ENCODE assay signal across 35 mouse cellular contexts in genomic region chr6:89660490-89660889, GRCm38 (mm10). TPM values are rescaled to one million over a fixed set of nuclear protein-coding genes. Genes with fewer than 3 reads are reported as not detected.
DNase-seq lines count a peak whose midpoint lies in the region; ATAC-seq and TF ChIP-seq lines count a peak whose summit lies in the region.
"Had no signal": no experiment of that assay in that cellular context is flagged by ENCODE, and none has a peak within 500 bp of the region (broad histone marks: within the 10 kb centered on the region; RNA-seq: fewer than 3 reads in every experiment).

No protein-coding gene starts in this region.

- intact Hi-C loops in heart, adult 2 months (cut with DNase I) = no loop called here
- intact Hi-C loops in heart, postnatal 14 days (cut with DNase I) = no loop called here

- no peak overlapping the region for H3K9ac ChIP-seq in heart, adult 2 months (ENCODE audit: low read depth, low read length)
- no peak overlapping the region for H3K9ac ChIP-seq in heart, embryonic 14.5 days (ENCODE audit: low read length)
- H3K9ac ChIP-seq in heart, postnatal 0 days (replicated peaks; ENCODE audit: low read depth, low read length) = no peak overlapping the region
- H3K9ac ChIP-seq in lung, postnatal 0 days (replicated peaks; ENCODE audit: low read depth) = no peak overlapping the region
- H3K9ac ChIP-seq: embryonic facial prominence, embryonic 12.5 days; embryonic facial prominence, embryonic 15.5 days; forebrain, postnatal 0 days; hindbrain, embryonic 13.5 days; intestine, embryonic 15.5 days had no signal

- H3K9me3 ChIP-seq in heart, embryonic 14.5 days (ENCODE audit: control insufficient read depth, low read length) = no peaks in the 10 kb centered on the region
- H3K9me3 ChIP-seq in heart, postnatal 0 days (replicated peaks; ENCODE audit: control insufficient read depth, low read length) = no peaks in the 10 kb centered on the region
- no peaks in the 10 kb centered on the region for H3K9me3 ChIP-seq in lung, postnatal 0 days (ENCODE audit: low read length)
- H3K9me3 ChIP-seq: embryonic facial prominence, embryonic 12.5 days; embryonic facial prominence, embryonic 15.5 days; G1E; hindbrain, embryonic 10.5 days; hindbrain, embryonic 13.5 days; intestine, embryonic 15.5 days had no signal

- no peak overlapping the region for H3K4me2 ChIP-seq in heart, embryonic 14.5 days (ENCODE audit: low read length)
- no peak overlapping the region for H3K4me2 ChIP-seq in heart, postnatal 0 days (ENCODE audit: low read depth, low read length)
- H3K4me2 ChIP-seq in lung, postnatal 0 days (replicated peaks; ENCODE audit: low read depth, low read length) = no peak overlapping the region
- H3K4me2 ChIP-seq: embryonic facial prominence, embryonic 12.5 days; embryonic facial prominence, embryonic 15.5 days; hindbrain, embryonic 13.5 days; intestine, embryonic 15.5 days had no signal

- no peaks in the 10 kb centered on the region for H3K79me2 ChIP-seq in heart, adult 2 months (replicated peaks; ENCODE audit: control insufficient read depth, insufficient read depth, low read length)

- no peaks in the 10 kb centered on the region for H3K27me3 ChIP-seq in heart, adult 2 months (ENCODE audit: control insufficient read depth, insufficient read depth, low read length)
- no peaks in the 10 kb centered on the region for H3K27me3 ChIP-seq in heart, embryonic 14.5 days (ENCODE audit: control insufficient read depth, insufficient read depth, low read length)
- H3K27me3 ChIP-seq in heart, postnatal 0 days (ENCODE audit: control insufficient read depth, insufficient read depth, low read length) = no peaks in the 10 kb centered on the region
- no peaks in the 10 kb centered on the region for H3K27me3 ChIP-seq in lung, postnatal 0 days (replicated peaks; ENCODE audit: insufficient read depth, low read length)
- H3K27me3 ChIP-seq: CH12.LX; embryonic facial prominence, embryonic 12.5 days; embryonic facial prominence, embryonic 15.5 days; hindbrain, embryonic 13.5 days; intestine, embryonic 15.5 days; Patski had no signal

- no peak for DNase-seq in heart, adult 2 months
- DNase-seq in heart, postnatal 4 days = no peak
- DNase-seq in heart, postnatal 14 days = no peak
- DNase-seq in heart, postnatal 0 days (ENCODE audit: low spot score) = no peak
- no peak for DNase-seq in heart, adult 9 months (ENCODE audit: low spot score in 2 of 2)
- DNase-seq in lung, postnatal 0 days (ENCODE audit: low spot score) = no peak
- DNase-seq in lung, postnatal 4 days = no peak
- DNase-seq: B cell, adult 2 months; cerebellum, adult 18-20 months; cerebellum, adult 9-11 months; cerebellum, postnatal 25 days; forebrain, postnatal 0 days; kidney, adult 11 months; kidney, adult 8-10 months had no signal

- ATAC-seq in heart, embryonic 14.5 days (ENCODE audit: insufficient number of reproducible peaks, insufficient read depth, low FRiP score, low read depth) = no peak
- ATAC-seq in heart, postnatal 0 days (ENCODE audit: insufficient read depth, low read depth) = peak; percentile 26
- peak; percentile 34 for ATAC-seq in lung, postnatal 0 days
- ATAC-seq: forebrain, embryonic 14.5 days; forebrain, postnatal 0 days; hindbrain, embryonic 16.5 days; intestine, embryonic 15.5 days; Patski had no signal

- H3K4me1 ChIP-seq in heart, adult 2 months (ENCODE audit: control insufficient read depth, insufficient read depth, low read length) = peaks cover 7% of the 10 kb centered on the region
- peaks cover 13 to 19% of the 10 kb centered on the region in 2 experiments for H3K4me1 ChIP-seq in heart, embryonic 14.5 days (ENCODE audit: control insufficient read depth in 2 of 2, insufficient read depth in 2 of 2, low read length in 2 of 2)
- peaks cover 15% of the 10 kb centered on the region for H3K4me1 ChIP-seq in heart, postnatal 0 days (ENCODE audit: control insufficient read depth, insufficient read depth)
- H3K4me1 ChIP-seq in lung, postnatal 0 days (ENCODE audit: insufficient read depth, low read depth, low read length) = no peaks in the 10 kb centered on the region
- H3K4me1 ChIP-seq: embryonic facial prominence, embryonic 12.5 days; embryonic facial prominence, embryonic 15.5 days; hindbrain, embryonic 10.5 days; hindbrain, embryonic 13.5 days; intestine, embryonic 15.5 days had no signal

- TF ChIP-seq EP300 in heart, adult 2 months (IDR thresholded peaks at IDR 0.05; ENCODE audit: insufficient read depth, low read depth, low read length) = no peak
- no peak for TF ChIP-seq EP300 in heart, postnatal 0 days (IDR thresholded peaks at IDR 0.05; ENCODE audit: low read depth)
- TF ChIP-seq EP300 in lung, postnatal 0 days (IDR thresholded peaks at IDR 0.05) = no peak

- peak overlapping the region; percentile 41; the same call in 1 of the 2 replicates for H3K27ac ChIP-seq in heart, adult 2 months
- peak overlapping the region; percentile 46 to 79 for H3K27ac ChIP-seq in heart, embryonic 14.5 days (replicated peaks in 1 of 2; ENCODE audit: control insufficient read depth in 1 of 2, insufficient read depth in 1 of 2, low read depth in 2 of 2, low read length in 2 of 2)
- H3K27ac ChIP-seq in heart, postnatal 0 days (ENCODE audit: low read depth) = peak overlapping the region; percentile 79
- H3K27ac ChIP-seq in lung, postnatal 0 days (ENCODE audit: low read length) = 0 out of 2 replicates have a peak overlapping the region, but pooled peaks have one; percentile 26
- H3K27ac ChIP-seq: embryonic facial prominence, embryonic 12.5 days; embryonic facial prominence, embryonic 15.5 days; gastrocnemius, adult 2 months; hindbrain, embryonic 10.5 days; hindbrain, embryonic 13.5 days; intestine, embryonic 15.5 days had no signal

- no peaks in the 10 kb centered on the region for H3K36me3 ChIP-seq in heart, adult 2 months (ENCODE audit: control insufficient read depth, insufficient read depth, low read length)
- H3K36me3 ChIP-seq in heart, embryonic 14.5 days (ENCODE audit: control insufficient read depth, insufficient read depth, low read length) = peaks cover 12% of the 10 kb centered on the region; the same call in 1 of the 2 replicates
- peaks cover 18% of the 10 kb centered on the region for H3K36me3 ChIP-seq in heart, postnatal 0 days (replicated peaks; ENCODE audit: control insufficient read depth, insufficient read depth, low read length)
- H3K36me3 ChIP-seq in lung, postnatal 0 days (ENCODE audit: insufficient read depth, low read length) = no peaks in the 10 kb centered on the region
- H3K36me3 ChIP-seq: embryonic facial prominence, embryonic 15.5 days; intestine, embryonic 15.5 days had no signal

- TF ChIP-seq POLR2A in heart, adult 2 months (IDR thresholded peaks at IDR 0.05; ENCODE audit: insufficient read depth, low read depth, low read length) = no peak

- H3K4me3 ChIP-seq in heart, adult 2 months = no peak overlapping the region
- no peak overlapping the region for H3K4me3 ChIP-seq in heart, embryonic 14.5 days (ENCODE audit: control insufficient read depth in 1 of 2, insufficient read depth in 1 of 2, low read depth in 1 of 2, low read length in 2 of 2)
- H3K4me3 ChIP-seq in heart, postnatal 0 days (ENCODE audit: low read depth, low read length) = no peak overlapping the region
- H3K4me3 ChIP-seq in lung, postnatal 0 days (ENCODE audit: low read depth, low read length) = no peak overlapping the region
- H3K4me3 ChIP-seq: embryonic facial prominence, embryonic 12.5 days; embryonic facial prominence, embryonic 15.5 days; gastrocnemius, adult 2 months; hindbrain, embryonic 10.5 days; hindbrain, embryonic 13.5 days; intestine, embryonic 15.5 days had no signal

- 37% methylated on average over 1 of the region's 1 CpGs for WGBS in heart, adult 2 months
- 35% methylated on average over 1 of the region's 1 CpGs for WGBS in heart, embryonic 14.5 days
- WGBS in heart, postnatal 0 days = 35% methylated on average over 1 of the region's 1 CpGs
- WGBS in lung, postnatal 0 days = 47% methylated on average over 1 of the region's 1 CpGs

- no peak for TF ChIP-seq CTCF in heart, adult 2 months (IDR thresholded peaks at IDR 0.05)
- no peak for TF ChIP-seq CTCF in heart, postnatal 0 days (IDR thresholded peaks at IDR 0.05; ENCODE audit: low read depth)
- no peak for TF ChIP-seq CTCF in lung, postnatal 0 days (IDR thresholded peaks at IDR 0.05)

RNA-seq across cellular contexts. Expression of gene Txnrd3, which starts 16.7 kb away (rescaled TPM):
- 10 to 100 TPM; 13.5 to 15.3 TPM for total RNA-seq in heart, adult 2 months (2021)
- 10.5 and 10.7 TPM in 2 replicates for polyA plus RNA-seq in heart, adult 2 months (2012; rRNA removed)
- 10 to 100 TPM; 27.1 to 27.3 TPM for total RNA-seq in heart, postnatal 4 days (2021)
- 14.3 and 15.4 TPM in 2 replicates for polyA plus RNA-seq in heart, embryonic 14.5 days (2014; fragmentation: Nextera tagmentation; extraction: Ambion mirVana)
- 10 to 100 TPM; 20.1 to 20.3 TPM for total RNA-seq in heart, postnatal 14 days (2021)
- 16.8 and 20.1 TPM in 2 replicates for total RNA-seq in heart, postnatal 0 days (2014; rRNA removed; ENCODE audit: low replicate concordance)
- 23.3 and 28.2 TPM in 2 replicates for polyA plus RNA-seq in heart, postnatal 0 days (2015; fragmentation: Nextera tagmentation; extraction: Ambion mirVana)
- polyA plus RNA-seq in lung, postnatal 0 days (2015; fragmentation: Nextera tagmentation; extraction: Ambion mirVana) = 20.6 and 26.3 TPM in 2 replicates

RNA-seq across cellular contexts. Expression of gene Vmn1r40, which starts 46.9 kb away (rescaled TPM):
- total RNA-seq in heart, adult 2 months (2021) = not detected
- polyA plus RNA-seq in heart, adult 2 months (2012; rRNA removed) = not detected in 2 replicates
- total RNA-seq in heart, postnatal 4 days (2021) = not detected
- not detected in 2 replicates for polyA plus RNA-seq in heart, embryonic 14.5 days (2014; fragmentation: Nextera tagmentation; extraction: Ambion mirVana)
- total RNA-seq in heart, postnatal 14 days (2021) = not detected
- not detected in 2 replicates for total RNA-seq in heart, postnatal 0 days (2014; rRNA removed; ENCODE audit: low replicate concordance)
- polyA plus RNA-seq in heart, postnatal 0 days (2015; fragmentation: Nextera tagmentation; extraction: Ambion mirVana) = not detected in 2 replicates
- polyA plus RNA-seq in lung, postnatal 0 days (2015; fragmentation: Nextera tagmentation; extraction: Ambion mirVana) = not detected in 2 replicates
- total RNA-seq: adrenal gland, adult 18-20 months; adrenal gland, postnatal 10 days; adrenal gland, postnatal 36 days; CH12.LX; common myeloid progenitor, adult 5-6 weeks; forebrain, postnatal 0 days; gastrocnemius, adult 2 months; gastrocnemius, postnatal 14 days; gastrocnemius, postnatal 4 days; heart, adult 18-20 months had no signal
- polyA plus RNA-seq: embryonic facial prominence, embryonic 12.5 days; embryonic facial prominence, embryonic 15.5 days; forebrain, embryonic 11.5 days; forebrain, embryonic 14.5 days; forebrain, postnatal 0 days; frontal cortex, adult 2 months; G1E; hindbrain, embryonic 10.5 days; hindbrain, embryonic 13.5 days; hindbrain, embryonic 16.5 days; intestine, embryonic 15.5 days had no signal

Comparison
In these comparisons a context has a peak if more than half of its experiments do, and no peak if none do; other contexts are left out.
1. H3K27ac ChIP-seq: peak in every context shown above with its lines; median percentile 79 in heart, postnatal 0 days; 62 in heart, embryonic 14.5 days; 41 in heart, adult 2 months; 26 in lung, postnatal 0 days.